Mouse (Mus musculus) MEL (cell line): ENCODE data around the gene B3gat1. TPM values are rescaled to one million over a fixed set of nuclear protein-coding genes. Genes with fewer than 3 reads are reported as not detected.

Experiments used
- DNase-seq: peaks from one replicate; pipeline ENCODE4 v3.0.0; 2011; ENCODE audit warnings: low read depth, low spot score
- H3K27ac ChIP-seq: 2 replicates; pipeline ENCODE4 v1.5.1; 2012; ENCODE audit warnings: low read depth, mild to moderate bottlenecking, control low read depth, low read length, moderate library complexity; ENCODE audit not compliant: control insufficient read depth
- H3K27me3 ChIP-seq, 2 experiments: fragments of 150-350 bp in 1 of 2; sonication (generic) in 1 of 2; 2 replicates each; pipeline ENCODE4 v1.6.1; 2012; ENCODE audit warnings: low read length in 2 of 2, mild to moderate bottlenecking in 2 of 2, improper control_type of control experiment in 1 of 2, moderate library complexity in 1 of 2; ENCODE audit not compliant: insufficient read depth in 2 of 2, control insufficient read depth in 1 of 2
- H3K36me3 ChIP-seq, 2 experiments: 2 replicates each; pipeline ENCODE4 v1.6.1; 2012 to 2014; ENCODE audit warnings: low read length in 2 of 2, improper control_type of control experiment in 1 of 2, inconsistent platforms in 1 of 2, mild to moderate bottlenecking in 1 of 2; ENCODE audit not compliant: insufficient read depth in 2 of 2, control insufficient read depth in 1 of 2
- H3K4me1 ChIP-seq, 2 experiments: fragments of 150-350 bp in 1 of 2; sonication (generic) in 1 of 2; 2 replicates each; pipeline ENCODE4 v1.6.1; 2012; ENCODE audit warnings: low read length in 2 of 2, improper control_type of control experiment in 1 of 2, mild to moderate bottlenecking in 1 of 2; ENCODE audit not compliant: insufficient read depth in 2 of 2, control insufficient read depth in 1 of 2
- H3K4me3 ChIP-seq, 2 experiments: fragments of 150-350 bp in 1 of 2; sonication (generic) in 1 of 2; 2 replicates each; pipeline ENCODE4 v1.5.1; 2012; ENCODE audit warnings: low read depth in 2 of 2, low read length in 2 of 2, mild to moderate bottlenecking in 2 of 2, moderate library complexity in 2 of 2, control low read depth in 1 of 2, improper control_type of control experiment in 1 of 2; ENCODE audit not compliant: control insufficient read depth in 1 of 2, insufficient read depth in 1 of 2
- H3K79me2 ChIP-seq: 2 replicates; pipeline ENCODE4 v1.6.1; 2012; ENCODE audit warnings: mild to moderate bottlenecking, low read length, moderate library complexity; ENCODE audit not compliant: control insufficient read depth, poor library complexity, insufficient read depth
- H3K9ac ChIP-seq: 2 replicates; pipeline ENCODE4 v1.6.1; 2012; ENCODE audit warnings: low read depth, mild to moderate bottlenecking, control low read depth, low read length, moderate library complexity; ENCODE audit not compliant: control insufficient read depth, poor library complexity, severe bottlenecking
- H3K9me3 ChIP-seq: fragments of 150-350 bp; sonication (generic); replicated peaks from 2 replicates; pipeline ENCODE4 v1.6.1; 2012; ENCODE audit warnings: mild to moderate bottlenecking, low read length, improper control_type of control experiment, moderate library complexity; ENCODE audit not compliant: insufficient read depth
- CHD1 ChIP-seq: IDR thresholded peaks from 2 replicates; pipeline ENCODE4 v1.6.1; 2012; ENCODE audit warnings: low read depth, mild to moderate bottlenecking, inconsistent platforms, low read length, improper control_type of control experiment
- E2F4 ChIP-seq: IDR thresholded peaks from 2 replicates; pipeline ENCODE4 v1.6.1; 2011; ENCODE audit warnings: low read depth, low read length, improper control_type of control experiment, borderline replicate concordance
- ELF1 ChIP-seq: IDR thresholded peaks from 2 replicates; pipeline ENCODE4 v1.6.1; 2014; ENCODE audit warnings: low read depth, mild to moderate bottlenecking, inconsistent platforms, low read length, improper control_type of control experiment, moderate library complexity
- ETS1 ChIP-seq: IDR thresholded peaks from 2 replicates; pipeline ENCODE4 v1.6.1; 2012; ENCODE audit warnings: low read depth, mild to moderate bottlenecking, inconsistent platforms, low read length, improper control_type of control experiment, moderate library complexity
- GABPA ChIP-seq: IDR thresholded peaks from 2 replicates; pipeline ENCODE4 v1.6.1; 2012; ENCODE audit warnings: low read depth, mild to moderate bottlenecking, inconsistent platforms, low read length, improper control_type of control experiment, moderate library complexity
- GATA1 ChIP-seq: IDR thresholded peaks from 2 replicates; pipeline ENCODE4 v1.6.1; 2011; ENCODE audit warnings: low read depth, low read length, improper control_type of control experiment
- KAT2A ChIP-seq: conservative IDR thresholded peaks from 2 replicates; pipeline ENCODE4 v1.6.1; 2012; ENCODE audit warnings: low read depth, low read length, improper control_type of control experiment, inconsistent platforms
- MAX ChIP-seq: IDR thresholded peaks from 2 replicates; pipeline ENCODE4 v1.6.1; 2011; ENCODE audit warnings: low read length, improper control_type of control experiment
- MXI1 ChIP-seq: IDR thresholded peaks from 2 replicates; pipeline ENCODE4 v1.6.1; 2011; ENCODE audit warnings: mild to moderate bottlenecking, low read depth, low read length, improper control_type of control experiment
- MYC ChIP-seq: IDR thresholded peaks from 2 replicates; pipeline ENCODE4 v1.6.1; 2011; ENCODE audit warnings: low read depth, mild to moderate bottlenecking, low read length, improper control_type of control experiment, moderate library complexity
- NRF1 ChIP-seq: IDR thresholded peaks from 2 replicates; pipeline ENCODE4 v1.6.1; 2014; ENCODE audit warnings: low read depth, mild to moderate bottlenecking, inconsistent platforms, low read length, improper control_type of control experiment, moderate library complexity; ENCODE audit not compliant: poor library complexity, insufficient read depth, severe bottlenecking
- POLR2A ChIP-seq, 2 experiments: IDR thresholded peaks; 2 replicates each; pipeline ENCODE4 v1.6.1; 2011 to 2012; ENCODE audit warnings: low read length in 2 of 2, mild to moderate bottlenecking in 2 of 2, control low read depth in 1 of 2, improper control_type of control experiment in 1 of 2, low read depth in 1 of 2, moderate library complexity in 1 of 2; ENCODE audit not compliant: control insufficient read depth in 1 of 2, insufficient read depth in 1 of 2, poor library complexity in 1 of 2
- POLR2AphosphoS2 ChIP-seq: IDR thresholded peaks from 2 replicates; pipeline ENCODE4 v1.6.1; 2011; ENCODE audit warnings: low read length, improper control_type of control experiment
- POLR2AphosphoS5 ChIP-seq: IDR thresholded peaks from 2 replicates; pipeline ENCODE4 v1.6.1; 2012; ENCODE audit warnings: low read depth, borderline replicate concordance, mild to moderate bottlenecking, inconsistent platforms, low read length, moderate library complexity, mixed read lengths
- RAD21 ChIP-seq: IDR thresholded peaks from 2 replicates; pipeline ENCODE4 v1.6.1; 2011; ENCODE audit warnings: mild to moderate bottlenecking, low read depth, low read length, improper control_type of control experiment
- TCF12 ChIP-seq: IDR thresholded peaks from 2 replicates; pipeline ENCODE4 v1.6.1; 2014; ENCODE audit warnings: low read depth, mild to moderate bottlenecking, inconsistent platforms, low read length, improper control_type of control experiment, moderate library complexity
- USF1 ChIP-seq: IDR thresholded peaks from 2 replicates; pipeline ENCODE4 v1.6.1; 2014; ENCODE audit warnings: low read depth, mild to moderate bottlenecking, inconsistent platforms, low read length, improper control_type of control experiment, moderate library complexity
- ZC3H11A ChIP-seq: IDR thresholded peaks from 2 replicates; pipeline ENCODE4 v1.6.1; 2012; ENCODE audit warnings: low read depth, mild to moderate bottlenecking, inconsistent platforms, low read length, improper control_type of control experiment
- ZKSCAN1 ChIP-seq: IDR thresholded peaks from 2 replicates; pipeline ENCODE4 v1.6.1; 2012; ENCODE audit warnings: low read depth, mild to moderate bottlenecking, inconsistent platforms, low read length, improper control_type of control experiment, moderate library complexity
- ZMIZ1 ChIP-seq: IDR thresholded peaks from 2 replicates; pipeline ENCODE4 v1.6.1; 2012; ENCODE audit warnings: low read depth, mild to moderate bottlenecking, inconsistent platforms, low read length, improper control_type of control experiment, moderate library complexity
- polyA plus RNA-seq, 2 experiments: library from polyadenylated mRNA; stranded (reverse) in 1 of 2; unstranded in 1 of 2; fragments of >175 nt in 1 of 2; fragments of >200 nt in 1 of 2; gene quantifications; 2 replicates each; pipeline versions ENCODE4 v1.2.1 to v1.2.4; 2012; ENCODE audit warnings: low replicate concordance in 2 of 2, low read depth in 1 of 2; ENCODE audit not compliant: insufficient read length in 2 of 2, insufficient read depth in 1 of 2, missing spikeins in 1 of 2
- total RNA-seq: library from RNA; depleted of rRNA; stranded (reverse); fragments of 300-350 nt; gene quantifications from 2 replicates; pipeline ENCODE4 v1.2.3, GENCODE M21; 2012

The B3gat1 gene
- total and polyA plus RNA-seq, 3 experiments, result not detected

- Histone ChIP-seq H3K4me3 (no peak overlapping the region), H3K36me3 (no peaks in the 10 kb centered on the region), H3K9ac (no peak overlapping the region), H3K4me1 (no peaks in the 10 kb centered on the region), H3K9me3 (no peaks in the 10 kb centered on the region), H3K27me3 (no peaks in the 10 kb centered on the region), H3K79me2 (no peaks in the 10 kb centered on the region), H3K27ac (no peak overlapping the region)
- no peak for DNase-seq
- no peak for TF ChIP-seq USF1
- no peak for TF ChIP-seq ZC3H11A
- no peak for TF ChIP-seq ZKSCAN1
- TF ChIP-seq GATA1, result no peak
- TF ChIP-seq TCF12, result no peak
- no peak for TF ChIP-seq CHD1
- TF ChIP-seq MYC, result no peak
- TF ChIP-seq ELF1, result no peak
- no peak for TF ChIP-seq POLR2A (IDR thresholded peaks at IDR 0.05; ENCODE audit: control insufficient read depth in 1 of 2, insufficient read depth in 1 of 2, low read depth in 1 of 2, low read length in 2 of 2, poor library complexity in 1 of 2)
- no peak for TF ChIP-seq ETS1
- TF ChIP-seq GABPA, result no peak
- TF ChIP-seq MXI1, result no peak
- TF ChIP-seq ZMIZ1, result no peak
- TF ChIP-seq E2F4, result no peak
Observed at GRCm38 (mm10) chr9:26728556-26728955, 5.0 kb upstream of the B3gat1 start.

GRCm38 (mm10) chr9:26733986-26734385 lies 458 bp downstream of the B3gat1 start:
- no peak overlapping the region for H3K27ac ChIP-seq
- no peaks in the 10 kb centered on the region for H3K36me3 ChIP-seq
- TF ChIP-seq MAX, result no peak
- TF ChIP-seq POLR2AphosphoS5, result no peak
- TF ChIP-seq ETS1, result no peak
- TF ChIP-seq RAD21, result no peak
- TF ChIP-seq KAT2A, result no peak
- TF ChIP-seq CHD1, result no peak
- no peak for TF ChIP-seq ZMIZ1
- TF ChIP-seq ZKSCAN1, result no peak
- no peak for TF ChIP-seq POLR2AphosphoS2
- no peak for TF ChIP-seq NRF1
- no peak for TF ChIP-seq MXI1
- no peak overlapping the region for H3K9ac ChIP-seq
- no peak for DNase-seq
- H3K4me1 ChIP-seq, result no peaks in the 10 kb centered on the region
- H3K4me3 ChIP-seq, result no peak overlapping the region
- no peaks in the 10 kb centered on the region for H3K9me3 ChIP-seq
- H3K27me3 ChIP-seq, result no peaks in the 10 kb centered on the region
- H3K79me2 ChIP-seq, result no peaks in the 10 kb centered on the region
